Mouse (Mus musculus): ENCODE results near the gene Timm23.
"Not testable (repeated sequence)": the region's sequence is repeated elsewhere in the genome, so short reads cannot be mapped to it uniquely, and the experiment has no call there.

The Timm23 gene

DNA sequence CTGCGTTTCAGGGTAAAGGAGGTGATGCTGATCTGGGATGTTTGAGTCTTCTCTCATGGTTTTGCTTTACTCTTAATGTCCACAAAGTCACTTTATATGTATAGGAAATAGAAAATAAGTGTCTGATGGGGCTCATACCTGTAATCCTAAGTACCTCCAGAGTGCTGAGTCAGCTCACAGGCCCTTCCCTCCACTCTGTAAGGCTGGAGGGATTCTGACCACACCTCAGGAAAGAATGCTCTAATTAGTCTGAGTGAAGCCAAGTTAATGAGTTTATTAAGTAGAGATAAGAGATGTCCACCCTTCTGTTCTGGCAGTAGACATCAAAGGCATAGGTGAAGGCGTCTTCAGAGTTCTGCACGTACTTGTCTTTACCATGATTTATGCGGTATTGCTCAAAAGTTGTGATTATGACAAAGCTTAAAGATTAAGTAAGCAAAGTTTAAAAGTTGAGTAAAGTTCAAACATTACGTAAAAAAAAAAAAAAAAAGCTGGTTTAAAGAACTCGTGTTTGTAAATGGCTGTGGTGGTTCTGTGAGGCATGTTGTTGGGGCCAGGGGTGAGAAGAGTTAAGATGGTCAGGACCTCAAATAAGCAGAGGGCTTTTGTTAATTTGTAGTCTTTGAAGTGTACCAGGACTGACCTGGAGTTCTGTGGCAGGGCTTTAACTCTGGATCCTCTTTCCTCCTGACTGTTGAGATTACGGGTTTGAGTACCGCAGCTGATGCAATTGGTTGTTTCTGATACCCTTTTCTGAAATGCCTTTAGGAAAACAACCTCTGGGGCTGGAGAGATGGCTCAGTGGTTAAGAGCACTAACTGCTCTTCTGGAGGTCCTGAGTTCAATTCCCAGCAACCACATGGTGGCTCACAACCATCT, 37.3 kb downstream of the Timm23 start:
- no peak for DNase-seq

DNA sequence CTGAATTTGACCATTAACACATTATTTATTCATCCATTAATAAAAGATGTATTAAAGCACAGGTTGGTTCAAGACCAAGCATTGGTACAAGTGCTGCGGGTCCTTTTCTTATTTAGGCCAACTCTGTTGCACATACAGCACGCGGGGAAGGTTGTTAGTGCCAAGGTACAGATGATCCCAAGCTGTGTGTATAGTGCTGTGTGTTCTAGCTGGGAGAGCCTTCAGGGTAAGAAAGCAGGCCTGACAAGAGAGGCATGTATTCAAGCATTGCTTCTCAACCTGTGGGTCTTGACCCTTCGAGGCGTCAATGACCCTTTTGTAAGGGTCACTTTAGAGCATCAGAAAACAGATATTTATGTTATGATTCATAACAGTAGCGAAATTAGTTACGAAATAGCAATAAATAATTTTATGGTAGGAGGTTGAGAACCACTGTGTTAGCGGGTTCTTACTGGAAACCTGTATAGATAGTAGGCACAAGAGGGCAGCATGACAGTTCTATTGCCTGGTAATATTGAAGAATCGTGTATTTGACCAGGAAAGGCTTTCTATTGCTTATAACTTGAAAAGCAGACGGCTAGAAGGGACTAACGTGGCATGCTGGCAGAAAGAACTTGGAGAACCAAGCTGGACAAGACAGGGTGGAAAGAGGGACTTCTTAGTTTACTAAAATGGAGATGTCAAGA, 38.4 kb downstream of the Timm23 start:
- DNase-seq = no peak

DNA sequence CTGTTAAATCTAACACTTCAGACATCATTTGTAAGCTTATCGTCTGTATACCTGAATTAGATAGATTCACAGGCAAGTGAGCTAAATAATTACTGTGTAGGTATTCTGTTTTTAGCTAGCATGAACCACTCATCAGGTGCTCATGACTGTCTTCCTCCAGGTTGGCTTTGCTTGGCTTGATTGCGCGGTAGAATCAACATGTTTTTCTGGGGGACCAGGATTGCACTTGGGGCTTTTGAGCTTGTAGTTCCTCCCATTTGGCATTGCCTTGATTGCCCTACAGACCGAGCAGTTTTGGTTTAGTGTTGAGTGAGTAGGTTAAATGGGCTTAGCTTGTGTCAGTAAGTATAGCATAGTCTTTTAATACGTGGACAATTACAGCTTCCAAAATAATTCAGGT, 39.5 kb downstream of the Timm23 start:
- no peak for DNase-seq

DNA sequence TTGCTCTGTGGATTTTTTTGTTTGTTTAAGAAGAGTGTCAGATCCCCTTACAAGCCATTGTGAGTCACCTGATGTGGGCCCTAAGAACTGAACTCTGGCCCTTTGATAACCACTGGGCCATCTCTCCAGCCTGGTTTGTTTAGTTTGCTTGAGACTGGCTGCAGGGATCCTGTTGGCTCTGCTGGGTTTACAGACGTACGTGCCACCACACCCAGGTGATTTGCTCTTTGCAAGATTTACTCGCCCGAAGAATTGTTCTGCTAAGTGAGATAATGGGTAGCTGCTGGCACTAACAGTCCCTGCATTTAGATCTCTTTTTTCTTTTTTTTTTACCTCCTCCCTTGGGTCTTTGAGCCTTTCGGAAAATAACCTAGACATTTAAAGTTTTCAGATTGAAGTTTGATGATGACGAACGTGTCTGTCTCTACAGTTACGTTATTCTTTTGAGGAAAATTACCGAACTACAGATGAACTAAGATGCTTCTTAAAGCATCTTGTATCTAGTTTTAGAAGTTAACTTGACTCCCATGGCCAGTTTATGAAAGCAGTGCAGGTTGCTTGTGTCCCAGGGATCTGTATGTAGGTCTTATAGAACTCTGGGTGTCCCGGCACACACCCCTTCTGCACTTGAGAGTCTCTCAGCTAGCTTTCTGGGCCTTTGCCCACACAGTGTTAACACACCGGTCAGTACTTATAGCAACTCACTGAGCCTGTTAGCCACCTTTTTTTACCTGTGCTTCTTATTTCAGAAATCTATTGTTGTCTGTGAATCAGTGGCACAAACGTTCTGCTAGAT, 40.4 kb downstream of the Timm23 start:
- DNase-seq = no peak

GRCm38 (mm10) chr14:32160563-32160962, 41.1 kb downstream of the Timm23 start:
- DNase-seq = no peak

GRCm38 (mm10) chr14:32159690-32160246, 41.9 kb downstream of the Timm23 start, which contains the start of gene Ncoa4:
Gene Ncoa4 (plus strand): TSS chr14:32159865.
- peak; percentile 95 for DNase-seq

- DNase-seq = no peak
These were observed 42.5 kb downstream of the Timm23 start for GRCm38 (mm10) chr14:32159150-32159670.

DNA sequence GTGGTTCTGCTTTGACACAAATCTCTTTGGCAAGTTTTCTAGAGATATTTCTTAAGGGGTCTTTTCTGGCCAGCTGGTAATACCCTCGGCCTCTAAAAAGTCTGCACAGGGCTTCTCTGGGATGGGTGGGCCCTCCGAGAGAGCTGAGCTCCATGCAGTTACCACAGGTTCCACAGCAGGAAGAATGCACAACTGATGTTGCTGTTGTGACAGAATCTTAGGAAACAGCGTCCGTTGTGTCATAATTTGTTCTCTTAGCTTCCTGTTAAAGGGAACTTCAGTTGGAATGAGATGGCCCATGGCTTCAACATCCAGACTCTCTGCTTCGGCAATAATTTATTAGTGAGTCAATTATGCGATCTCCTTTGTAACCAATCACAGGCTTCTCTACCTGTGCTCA, 46.9 kb downstream of the Timm23 start:
- DNase-seq = no peak

DNA sequence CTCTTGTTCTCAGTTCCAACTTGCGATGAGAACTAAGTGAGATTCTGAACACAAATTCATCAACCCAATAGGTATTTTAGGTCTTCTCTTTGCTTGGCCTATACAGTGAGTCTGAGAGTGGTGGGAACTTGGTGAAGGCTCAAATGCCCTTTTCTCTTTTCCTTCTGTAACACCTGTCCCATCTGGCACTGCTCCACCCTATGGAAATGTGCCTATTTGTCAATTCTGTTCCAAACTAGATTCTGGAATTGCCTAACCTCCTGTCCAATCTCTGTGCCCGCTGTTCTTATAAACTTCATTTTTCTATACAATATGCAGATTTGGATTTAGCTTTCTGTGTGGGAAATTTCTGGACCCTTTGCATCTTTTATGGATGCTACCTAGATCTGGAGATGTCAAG, 48.5 kb downstream of the Timm23 start:
- no peak for DNase-seq

DNA sequence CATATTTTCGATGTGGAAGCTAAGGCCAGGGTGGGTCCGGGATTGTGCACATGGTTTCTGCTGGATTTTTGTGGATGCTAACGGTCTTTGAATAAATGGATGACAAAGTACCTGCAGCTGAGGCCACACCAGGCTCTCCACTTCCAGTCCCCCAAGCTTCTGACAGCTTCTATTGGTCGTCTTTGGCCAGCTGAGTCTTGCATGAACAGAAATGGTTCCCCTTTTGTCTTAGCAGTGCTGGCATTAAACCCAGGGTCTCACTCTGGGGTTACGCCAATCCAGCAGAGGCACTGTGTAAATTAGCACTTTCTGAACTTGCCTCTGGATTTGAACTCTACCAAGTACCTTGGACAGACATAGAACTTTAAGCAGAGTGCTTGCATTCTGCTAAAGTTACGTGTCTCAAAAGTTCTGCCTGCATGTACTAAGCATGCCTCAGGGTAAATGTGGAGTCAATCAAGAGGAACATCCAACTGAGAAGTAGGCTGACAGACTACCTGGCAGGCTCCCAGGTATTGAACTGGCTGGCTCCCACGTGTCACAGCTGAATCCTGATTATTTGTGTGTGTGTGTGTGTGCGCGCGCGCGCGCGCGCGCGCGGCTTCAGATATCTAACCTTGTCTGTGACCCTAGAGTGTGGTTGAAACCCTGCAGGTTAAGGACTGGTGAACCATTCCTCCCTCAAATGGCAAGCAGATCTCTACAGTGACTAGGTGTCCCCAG, 49.3 kb downstream of the Timm23 start:
- DNase-seq = no peak

DNA sequence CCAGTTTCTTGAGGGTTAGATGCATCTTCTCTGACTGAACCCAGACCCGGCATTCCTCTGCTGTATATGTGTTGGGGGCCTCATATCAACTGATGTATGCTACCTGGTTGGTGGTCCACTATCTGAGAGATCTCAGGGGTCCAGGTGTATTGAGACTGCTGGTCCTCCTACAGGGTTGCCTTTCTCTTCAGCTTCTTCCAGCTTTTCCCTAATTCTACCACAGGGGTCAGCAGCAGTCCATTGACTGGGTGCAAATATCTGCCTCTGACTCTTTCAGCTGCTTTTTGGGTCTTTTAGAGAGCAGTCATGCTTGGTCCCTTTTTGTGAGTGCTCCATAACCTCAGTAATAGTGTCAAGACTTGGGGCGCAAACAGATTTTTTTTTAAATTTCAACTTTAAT, 50.8 kb downstream of the Timm23 start:
- no peak for DNase-seq

DNA sequence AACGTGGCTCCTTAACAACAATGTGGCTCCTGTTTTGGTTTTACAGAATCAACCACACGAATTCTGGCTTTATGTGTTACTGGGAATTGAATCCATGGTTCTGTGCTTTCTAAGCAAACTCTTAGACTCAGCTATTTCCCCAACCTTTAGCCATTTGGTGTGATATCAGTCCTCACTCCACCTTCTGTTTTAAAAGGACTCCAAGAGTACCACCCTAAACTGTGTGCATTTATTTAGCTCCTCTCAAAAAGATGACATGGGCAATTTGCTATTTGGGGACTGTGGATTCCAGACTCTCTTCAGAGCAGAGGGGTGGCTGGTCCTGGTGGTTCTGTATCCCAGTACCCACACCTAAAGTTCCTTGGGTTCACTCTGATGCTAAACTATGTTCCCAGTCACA, 55.1 kb downstream of the Timm23 start:
- DNase-seq = no peak

- DNase-seq = no peak
These were observed 55.7 kb downstream of the Timm23 start for GRCm38 (mm10) chr14:32145809-32146511.

DNA sequence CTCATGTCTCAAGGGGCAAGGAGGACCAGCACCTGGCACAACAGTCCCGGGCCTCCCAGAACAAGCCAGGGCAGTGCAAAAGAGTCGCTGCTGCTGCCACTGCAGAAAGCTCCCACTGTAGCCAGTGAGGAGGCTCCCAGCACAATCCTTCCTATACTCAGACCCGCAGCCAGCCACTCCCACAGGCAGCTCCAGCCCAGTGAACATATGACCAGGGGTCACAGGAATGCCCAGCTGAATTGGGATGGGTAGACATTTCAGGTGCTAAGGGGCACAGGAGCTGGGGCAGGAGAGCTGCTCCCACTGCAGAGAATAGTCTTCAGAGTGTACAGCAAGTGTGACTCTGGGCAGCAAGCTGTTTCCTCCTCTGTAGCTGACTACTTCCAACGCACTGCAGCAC, 56.3 kb downstream of the Timm23 start:
- DNase-seq = no peak

DNA sequence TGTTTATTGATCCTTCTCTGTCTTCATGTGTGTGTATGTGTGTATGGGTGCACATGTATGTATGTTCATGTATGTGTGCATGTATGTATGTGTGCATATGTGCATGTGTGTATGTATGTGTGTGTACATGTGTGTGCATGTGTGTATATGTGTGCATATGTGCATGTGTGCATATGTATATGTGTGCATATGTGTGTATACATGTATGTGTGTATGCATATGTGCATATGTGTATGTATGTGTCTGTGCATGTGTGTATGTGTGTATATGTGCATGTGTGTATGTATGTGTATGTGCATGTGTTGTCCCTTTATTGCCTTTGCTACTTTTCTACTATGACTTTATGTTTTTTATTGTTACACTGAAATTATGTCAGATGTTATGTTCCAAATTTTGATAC, 57.0 kb downstream of the Timm23 start:
- DNase-seq = no peak

- DNase-seq = no peak
These were observed 60.0 kb downstream of the Timm23 start, which contains the start of gene Msmb for GRCm38 (mm10) chr14:32141723-32142122. Gene Msmb (plus strand): TSS chr14:32142023.

- DNase-seq = no peak
These were observed 61.2 kb downstream of the Timm23 start for GRCm38 (mm10) chr14:32140359-32140965.

DNA sequence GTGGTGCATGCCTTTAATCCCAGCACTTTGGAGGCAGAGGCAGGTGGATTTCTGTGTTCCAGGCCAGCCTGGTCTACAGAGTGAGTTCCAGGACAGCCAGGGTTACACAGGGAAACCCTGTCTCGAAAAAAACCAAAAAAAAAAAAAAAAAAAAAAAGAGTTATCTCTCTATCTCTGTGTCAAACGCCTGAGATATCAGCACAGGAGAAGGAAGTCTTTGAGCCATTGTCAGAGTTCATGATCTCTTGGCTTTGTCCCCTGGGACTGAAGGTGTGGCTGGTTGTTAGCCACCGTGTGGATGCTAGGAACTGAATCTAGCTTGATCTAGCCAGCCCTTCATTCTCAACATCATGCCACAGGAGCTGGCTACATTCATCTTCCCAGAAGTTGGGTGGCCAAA, 65.2 kb downstream of the Timm23 start:
- DNase-seq = not testable (repeated sequence)

- DNase-seq = no peak
These were observed 67.4 kb downstream of the Timm23 start for GRCm38 (mm10) chr14:32134293-32134692.

- no peak for DNase-seq
These were observed 69.9 kb downstream of the Timm23 start for GRCm38 (mm10) chr14:32131836-32132235.

Data from right cerebral cortex, postnatal 25 days (tissue).